Mouse (Mus musculus): Measurements from ENCODE around the gene Bag1.

Bag1 gene

DNA sequence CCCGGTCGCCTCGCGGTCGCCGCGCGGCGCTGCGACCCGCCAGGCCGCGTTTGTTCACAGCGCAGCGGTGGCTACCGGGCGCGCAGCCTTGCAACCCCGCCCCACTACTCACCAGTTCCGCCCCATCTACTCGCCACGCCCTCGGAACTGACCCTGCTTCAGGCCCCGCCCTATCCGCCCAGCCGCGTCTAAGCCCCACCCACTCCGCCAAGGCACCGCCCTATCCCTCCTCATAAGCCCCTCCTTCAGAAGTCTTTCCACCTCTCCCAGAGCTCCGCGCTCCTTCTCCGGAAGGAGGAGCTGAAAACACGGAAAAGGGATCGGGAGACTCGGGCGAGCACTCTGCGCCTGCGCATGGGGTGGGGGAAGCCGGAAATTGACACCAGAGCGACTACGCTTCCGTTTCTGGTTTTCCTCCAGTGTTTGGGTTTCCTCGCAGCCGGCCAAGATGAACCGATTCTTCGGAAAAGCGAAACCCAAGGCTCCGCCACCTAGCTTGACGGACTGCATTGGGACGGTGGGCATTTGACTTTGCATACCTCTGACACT, at the start of gene Bag1, which contains the start of gene Chmp5:
Gene Bag1, minus strand, starts transcription at position 135 of the 549 bp plus-strand sequence.
Gene Chmp5, plus strand, starts transcription at position 248 of the 549 bp plus-strand sequence.
- DNase-seq (ENCODE audit: low read depth, low spot score), result peak; percentile 98

GRCm38 (mm10) chr4:40996302-40996701, 48.2 kb upstream of the Bag1 start:
- no peak for DNase-seq (ENCODE audit: low read depth, low spot score)

DNA sequence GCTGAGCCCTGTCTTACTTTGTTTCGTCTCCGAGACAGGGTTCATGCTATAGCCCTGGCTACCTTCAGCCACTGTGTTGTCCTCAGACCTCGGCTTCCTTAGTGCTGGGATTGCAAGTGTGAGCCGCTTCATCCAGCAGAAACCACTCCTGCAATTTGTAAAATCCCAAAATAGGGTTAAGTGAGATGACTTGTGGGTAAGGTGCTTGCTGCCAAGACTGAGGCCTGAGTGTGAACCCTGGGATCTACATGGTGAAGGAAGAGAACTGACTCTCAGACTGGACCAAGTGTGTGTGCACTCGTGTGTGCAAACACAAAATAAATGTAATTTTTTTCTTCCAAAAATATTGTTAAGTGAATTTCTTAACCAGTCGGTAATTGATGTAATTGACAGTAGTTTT, 41.5 kb upstream of the Bag1 start:
- no peak for DNase-seq (ENCODE audit: low read depth, low spot score)

GRCm38 (mm10) chr4:40983686-40984085, 35.6 kb upstream of the Bag1 start:
- no peak for DNase-seq (ENCODE audit: low read depth, low spot score)

DNA sequence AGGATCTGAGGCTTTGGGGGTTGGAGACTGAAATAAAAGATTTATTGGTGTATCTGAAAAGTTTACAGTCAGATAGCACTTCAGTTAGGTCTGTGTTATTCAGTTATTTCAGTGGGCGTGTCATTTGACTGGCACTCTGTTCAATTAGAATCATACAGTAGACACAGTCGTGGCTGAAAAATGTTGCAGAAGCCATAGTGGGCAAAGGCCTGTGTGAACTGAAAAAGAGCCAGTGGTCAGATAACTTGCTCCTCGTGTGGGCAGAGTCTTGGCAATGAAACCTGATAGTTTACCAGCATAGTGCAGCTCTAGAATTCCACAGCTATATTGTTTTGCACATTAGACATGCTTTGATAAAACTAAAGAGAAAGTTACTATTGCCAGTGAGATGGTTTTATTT, 34.4 kb upstream of the Bag1 start:
- DNase-seq (ENCODE audit: low read depth, low spot score), result no peak

DNA sequence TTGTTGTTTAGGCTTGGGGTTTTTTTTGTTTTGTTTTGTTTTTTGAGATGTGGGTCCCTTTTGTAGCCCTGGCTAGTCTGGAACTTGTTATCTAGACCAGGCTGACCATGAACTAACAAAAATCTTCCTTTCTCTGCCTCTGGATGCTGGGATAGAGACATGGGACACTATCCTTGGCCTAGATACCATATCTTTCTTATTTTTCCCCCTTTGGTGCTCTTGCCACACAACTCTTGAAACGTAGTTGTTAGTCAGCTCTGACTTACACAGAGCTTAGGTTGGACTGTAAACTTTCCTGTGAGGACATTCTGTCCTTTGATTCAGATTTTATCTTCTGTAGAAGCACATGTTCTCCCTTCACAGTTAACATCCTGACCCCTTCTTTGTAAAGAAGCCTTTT, 31.3 kb upstream of the Bag1 start:
- DNase-seq (ENCODE audit: low read depth, low spot score), result no peak

DNA sequence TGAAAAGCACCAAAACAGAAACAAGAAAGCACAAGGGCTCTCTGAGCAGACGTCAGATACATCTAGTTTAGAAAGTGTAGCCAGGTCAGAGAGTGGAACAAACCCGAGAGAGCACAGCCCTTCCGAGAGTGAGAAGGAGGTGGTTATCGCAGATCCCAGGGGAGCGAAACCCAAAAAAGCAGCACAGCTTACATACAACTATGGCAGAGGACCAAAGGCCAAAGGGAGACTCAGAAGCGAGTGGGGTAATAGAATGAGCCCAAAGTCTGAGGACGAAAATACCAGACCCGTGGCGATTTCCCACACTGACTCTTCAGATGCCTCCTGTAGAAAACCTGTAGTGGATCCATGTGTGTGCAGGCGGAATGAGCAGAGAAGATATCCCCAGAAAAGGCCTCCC, 28.6 kb upstream of the Bag1 start:
- no peak for DNase-seq (ENCODE audit: low read depth, low spot score)

DNA sequence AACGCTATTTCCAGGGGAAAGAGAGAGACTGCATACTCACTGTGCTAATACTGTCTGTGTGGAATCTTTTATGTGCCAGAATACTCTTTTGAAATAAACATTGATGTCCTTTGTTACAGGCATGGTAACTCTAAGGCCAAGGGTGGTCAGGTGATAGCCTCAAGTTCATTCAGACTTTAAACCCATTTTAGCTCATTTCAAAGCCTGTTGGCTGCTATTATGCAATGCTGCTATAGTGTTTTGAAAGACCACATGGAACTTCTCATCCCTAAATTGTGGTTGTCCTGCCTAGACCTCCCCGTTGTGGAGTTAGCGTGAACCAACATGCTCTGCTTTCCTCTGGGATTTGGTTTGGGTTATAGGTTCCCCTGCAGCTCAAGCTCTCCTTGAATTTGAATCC, 27.6 kb upstream of the Bag1 start:
- no peak for DNase-seq (ENCODE audit: low read depth, low spot score)

DNA sequence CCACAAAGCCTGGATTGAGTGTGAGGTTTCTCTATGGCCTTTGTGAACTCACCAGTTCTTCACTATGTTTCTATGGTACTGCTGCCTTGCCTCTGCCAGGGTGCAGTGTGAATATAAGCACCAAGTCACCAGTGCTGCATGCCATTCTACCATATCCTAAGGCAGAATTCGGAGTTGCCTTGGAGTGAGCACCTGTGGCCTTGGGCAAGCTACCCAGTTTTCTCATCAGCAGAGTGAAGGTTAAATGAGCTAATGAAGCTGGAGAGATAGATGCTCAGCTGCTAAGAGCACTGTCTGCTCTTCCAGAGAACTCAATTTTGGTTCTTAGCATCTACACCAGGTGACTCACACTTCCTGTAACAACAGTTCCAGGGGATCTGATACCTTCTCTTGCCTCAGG, 25.9 kb upstream of the Bag1 start:
- DNase-seq (ENCODE audit: low read depth, low spot score), result no peak

DNA sequence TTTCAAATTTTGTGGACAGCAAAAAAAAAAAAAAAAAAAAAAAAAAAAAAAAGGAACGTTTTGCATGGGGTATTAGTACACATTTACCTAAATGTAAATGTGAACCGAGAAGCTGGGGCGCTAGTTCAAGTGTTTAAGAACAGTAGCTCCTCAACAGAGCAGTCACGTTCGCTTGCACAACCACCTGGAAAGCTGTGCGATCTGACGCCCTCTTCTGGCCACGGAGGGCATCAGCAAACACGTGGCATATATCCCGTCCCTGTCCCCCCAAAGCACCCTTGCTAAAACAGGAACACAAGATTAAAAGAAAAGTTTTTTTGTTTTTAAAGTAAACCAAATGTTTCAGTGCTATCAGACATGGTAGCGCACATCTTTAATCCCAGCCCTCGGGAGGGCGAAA, 23.6 kb upstream of the Bag1 start:
- no peak for DNase-seq (ENCODE audit: low read depth, low spot score)

- peak; percentile 94 for DNase-seq (ENCODE audit: low read depth, low spot score)
Observed at GRCm38 (mm10) chr4:40970842-40971701, 23.0 kb upstream of the Bag1 start, which contains the start of gene Nfx1. Nfx1 (plus strand) TSS chr4:40970906.

DNA sequence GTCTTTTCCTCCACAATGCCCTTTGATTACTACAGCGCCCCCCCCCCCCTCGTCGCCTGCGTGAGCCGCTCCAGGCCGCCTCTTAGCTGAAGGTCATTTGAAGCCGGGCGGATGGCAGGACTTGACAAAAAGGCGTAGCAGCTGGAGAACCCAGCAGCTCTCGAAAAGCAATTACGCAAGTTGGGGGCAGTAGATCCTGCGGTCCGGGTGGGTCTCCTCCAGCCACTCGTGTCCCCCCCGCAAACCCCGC, 22.4 kb upstream of the Bag1 start:
- no peak for DNase-seq (ENCODE audit: low read depth, low spot score)

GRCm38 (mm10) chr4:40969781-40970591, 21.9 kb upstream of the Bag1 start:
- no peak for DNase-seq (ENCODE audit: low read depth, low spot score)

DNA sequence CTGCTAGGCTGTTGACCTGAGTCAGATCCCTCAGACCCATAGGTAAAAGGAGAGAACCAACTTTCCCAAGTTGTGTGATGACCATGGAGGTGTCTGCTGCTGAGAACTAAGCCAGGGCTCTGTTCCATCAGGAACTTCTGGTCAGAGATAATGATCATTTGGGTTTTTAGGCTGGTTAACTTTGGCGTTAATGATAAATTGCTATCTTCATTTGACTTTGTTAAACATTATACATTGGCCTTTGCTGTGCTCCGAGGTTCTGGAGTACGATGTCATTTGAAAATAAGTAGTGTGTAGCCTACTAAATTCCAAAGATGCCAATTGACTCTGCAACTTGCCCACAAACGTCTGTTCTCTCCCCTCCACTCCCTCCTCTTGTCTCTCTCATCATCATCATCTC, 21.1 kb upstream of the Bag1 start:
- DNase-seq (ENCODE audit: low read depth, low spot score), result no peak

DNA sequence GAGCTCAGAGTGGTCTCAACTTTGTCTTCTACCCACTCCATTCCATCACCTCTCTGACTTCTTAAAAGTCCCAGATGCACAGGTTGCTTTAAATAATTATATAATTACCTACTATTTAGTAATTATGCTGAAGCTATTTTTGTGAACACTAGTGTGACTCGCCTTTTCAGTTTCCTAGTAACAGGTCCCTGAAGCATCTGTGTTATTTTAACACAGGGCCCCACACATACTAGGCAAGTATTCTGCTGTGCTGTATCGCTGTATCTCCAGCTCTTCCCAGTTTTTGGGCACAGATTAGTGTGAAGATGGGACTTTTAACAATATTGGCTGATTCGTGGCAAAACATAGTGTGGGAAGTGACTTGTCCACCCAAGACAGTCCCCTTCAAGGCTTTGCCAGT, 15.4 kb upstream of the Bag1 start:
- DNase-seq (ENCODE audit: low read depth, low spot score), result no peak

GRCm38 (mm10) chr4:40955942-40956341, 7.8 kb upstream of the Bag1 start:
- no peak for DNase-seq (ENCODE audit: low read depth, low spot score)

DNA sequence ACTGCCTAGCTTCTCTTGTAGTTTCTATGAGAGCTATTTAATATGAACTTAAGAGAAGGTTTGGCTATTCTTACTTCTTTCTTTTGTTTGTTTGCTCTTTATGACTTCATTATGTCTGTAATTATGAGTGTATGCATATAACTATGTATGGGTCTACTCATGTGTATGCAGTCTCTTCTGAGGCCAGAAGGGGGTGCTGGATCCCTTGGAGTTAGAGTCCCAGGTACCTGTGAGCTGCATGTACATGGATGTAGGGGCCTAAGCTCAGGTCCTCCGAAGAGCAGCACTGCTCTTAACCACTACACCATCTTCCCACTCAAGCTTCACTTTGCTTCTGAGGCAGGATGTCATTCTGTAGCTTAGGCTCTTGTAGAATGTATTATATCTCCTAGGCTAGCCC, 5.4 kb upstream of the Bag1 start:
- no peak for DNase-seq (ENCODE audit: low read depth, low spot score)

- no peak for DNase-seq (ENCODE audit: low read depth, low spot score)
Observed at GRCm38 (mm10) chr4:40947565-40948159, 432 bp downstream of the Bag1 start.

- DNase-seq (ENCODE audit: low read depth, low spot score), result no peak
Observed at GRCm38 (mm10) chr4:40946516-40947121, 1.5 kb downstream of the Bag1 start.

- DNase-seq (ENCODE audit: low read depth, low spot score), result no peak
Observed at GRCm38 (mm10) chr4:40943651-40944050, 4.4 kb downstream of the Bag1 start.

DNA sequence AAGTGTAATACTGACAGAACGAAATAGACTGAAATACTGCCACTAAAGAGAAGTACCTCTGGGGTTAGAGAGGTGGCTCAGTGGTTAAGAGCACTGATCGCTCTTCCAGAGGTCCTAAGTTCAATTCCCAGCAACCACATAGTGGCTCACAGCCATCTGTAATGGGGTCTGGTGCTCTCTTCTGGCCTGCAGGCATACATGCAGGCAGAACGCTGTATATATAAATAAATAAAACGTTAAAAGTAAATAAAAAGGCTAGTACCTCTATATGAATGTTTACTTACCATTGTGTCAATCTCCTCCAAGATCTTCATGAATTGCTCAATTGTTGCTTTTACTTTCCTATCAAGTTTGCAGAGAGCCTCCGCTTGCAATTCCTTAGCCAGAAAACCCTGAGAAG, 9.3 kb downstream of the Bag1 start:
- DNase-seq (ENCODE audit: low read depth, low spot score), result no peak

All from brain, embryonic 18.5 days (tissue).